Mouse (Mus musculus) hindbrain, embryonic 14.5 days (tissue): ENCODE measurements around the gene Atp10b. TPM values are rescaled to one million over a fixed set of nuclear protein-coding genes. Genes with fewer than 3 reads are reported as not detected.
"Not testable (repeated sequence)": the region's sequence is repeated elsewhere in the genome, so short reads cannot be mapped to it uniquely, and the experiment has no call there.

Experiments used
- ATAC-seq: fragments of 200-750 bp; cut with Nextera tagmentation; 2 replicates; pipeline ENCODE4 v1.8.0; 2017; ENCODE audit warnings: moderate number of reproducible peaks, mild to moderate bottlenecking, moderate TSS enrichment, moderate library complexity; ENCODE audit not compliant: low FRiP score
- DNase-seq: peaks from one replicate; pipeline ENCODE4 v3.0.0-alpha.2; 2015; ENCODE audit warnings: low spot score
- H3K27ac ChIP-seq: fragments of 300-500 bp; sonication (generic); 2 replicates; pipeline ENCODE4 v1.5.1; 2014; ENCODE audit warnings: mild to moderate bottlenecking, moderate library complexity
- H3K27me3 ChIP-seq: fragments of 300-500 bp; sonication (generic); 2 replicates; pipeline ENCODE4 v1.6.1; 2014; ENCODE audit warnings: mild to moderate bottlenecking, low read length, mixed read lengths; ENCODE audit not compliant: control insufficient read depth, insufficient read depth
- H3K36me3 ChIP-seq: fragments of 300-500 bp; sonication (generic); replicated peaks from 2 replicates; pipeline ENCODE4 v1.6.1; 2014; ENCODE audit not compliant: control insufficient read depth, insufficient read depth
- H3K4me1 ChIP-seq: fragments of 300-500 bp; sonication (generic); replicated peaks from 2 replicates; pipeline ENCODE4 v1.6.1; 2014; ENCODE audit warnings: antibody characterized with exemption, low read length, mixed read lengths; ENCODE audit not compliant: control insufficient read depth, insufficient read depth
- H3K4me2 ChIP-seq: fragments of 300-500 bp; sonication (generic); replicated peaks from 2 replicates; pipeline ENCODE4 v1.6.1; 2014; ENCODE audit warnings: mild to moderate bottlenecking, moderate library complexity
- H3K4me3 ChIP-seq: fragments of 300-500 bp; sonication (generic); replicated peaks from 2 replicates; pipeline ENCODE4 v1.5.1; 2014; ENCODE audit warnings: mild to moderate bottlenecking, low read length
- H3K9ac ChIP-seq: fragments of 300-500 bp; sonication (generic); 2 replicates; pipeline ENCODE4 v1.6.1; 2014
- H3K9me3 ChIP-seq: fragments of 300-500 bp; sonication (generic); 2 replicates; pipeline ENCODE4 v1.6.1; 2016; ENCODE audit warnings: low read length; ENCODE audit not compliant: control insufficient read depth
- WGBS: fragments of 180-500 bp; shearing (Covaris S2); extraction: QIAGEN DNeasy Blood & Tissue Kit; methylation state at CpG from one replicate; pipeline ENCODE4 v1.1.7; 2014; 5-methylcytosine and 5-hydroxymethylcytosine counted together
- polyA plus RNA-seq: library from polyadenylated mRNA; unstranded; fragments of >200 nt; fragmentation: Nextera tagmentation; extraction: Ambion mirVana; gene quantifications from 2 replicates; pipeline ENCODE4 v1.2.1, GENCODE M21; 2014

Atp10b gene
- 0.46 and 0.59 TPM in 2 replicates for polyA plus RNA-seq

DNA sequence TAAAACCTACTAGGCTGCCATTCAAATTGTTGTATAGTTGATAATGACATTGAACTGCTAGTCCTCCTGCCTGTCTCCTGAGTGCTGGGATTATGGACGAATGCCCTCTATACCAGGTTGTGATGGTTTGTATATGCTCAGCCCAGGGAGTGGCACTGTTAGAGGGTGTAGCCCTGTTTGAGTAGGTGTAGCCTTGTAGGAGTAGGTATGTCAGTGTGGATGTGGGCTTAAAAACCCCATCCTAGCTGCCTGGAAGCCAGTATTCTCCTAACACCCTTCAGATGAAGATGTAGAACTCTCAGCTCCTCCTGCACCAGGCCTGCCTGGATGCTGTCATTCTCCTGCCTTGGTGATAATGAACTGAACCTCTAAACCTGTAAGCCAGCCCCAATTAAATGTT is at the start of gene Atp10b:
Gene Atp10b, plus strand, starts transcription at position 301 of the 400 bp plus-strand sequence.
- Histone ChIP-seq H3K9me3 (no peaks in the 10 kb centered on the region), H3K4me3 (no peak within 1 kb of the TSS), H3K9ac (no peak within 1 kb of the TSS), H3K4me1 (no peaks in the 10 kb centered on the region), H3K36me3 (no peaks in the 10 kb centered on the region), H3K27me3 (no peaks in the 10 kb centered on the region), H3K4me2 (no peak within 1 kb of the TSS), H3K27ac (no peak within 1 kb of the TSS)
- WGBS = 68% methylated on average over 1 of the region's 1 CpGs
- ATAC-seq = no peak
- DNase-seq = no peak

GRCm38 (mm10) chr11:43101357-43101756 is 48.3 kb upstream of the Atp10b start:
- Histone ChIP-seq H3K9ac (no peak overlapping the region), H3K27ac (no peak overlapping the region), H3K36me3 (no peaks in the 10 kb centered on the region), H3K9me3 (no peaks in the 10 kb centered on the region), H3K4me3 (no peak overlapping the region), H3K4me1 (no peaks in the 10 kb centered on the region), H3K4me2 (no peak overlapping the region), H3K27me3 (no peaks in the 10 kb centered on the region)
- no peak for DNase-seq
- no peak for ATAC-seq
- WGBS = 76% methylated on average over 1 of the region's 1 CpGs

DNA sequence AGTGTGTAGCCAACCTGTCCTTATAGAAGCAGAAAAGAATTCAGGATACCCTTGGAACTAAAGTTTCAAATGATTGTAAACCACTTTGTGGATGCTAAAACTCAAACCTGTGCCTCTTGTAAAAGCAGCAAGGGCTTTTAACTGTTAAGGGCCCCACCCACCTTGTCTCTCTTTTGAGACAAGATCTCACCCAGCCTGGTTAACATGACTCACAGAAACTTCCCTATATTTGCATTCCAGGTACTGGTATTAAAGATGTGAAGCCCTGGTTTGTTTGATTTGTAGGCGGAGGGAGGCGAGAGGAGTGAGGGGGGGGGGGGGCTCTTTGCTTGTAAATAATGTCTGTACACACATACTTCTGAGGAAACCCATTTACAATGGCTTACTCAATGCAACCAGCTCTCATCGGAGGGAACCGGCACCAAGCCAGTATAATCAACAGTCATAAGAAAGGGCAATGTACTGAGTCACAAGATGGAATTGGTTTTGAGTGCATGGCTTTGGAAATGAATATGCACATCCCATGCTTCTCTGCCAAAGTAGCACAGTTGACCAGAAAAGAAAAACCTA is 23.7 kb upstream of the Atp10b start:
- ATAC-seq (no peak), DNase-seq (no peak)
- Histone ChIP-seq H3K4me2 (no peak overlapping the region), H3K27me3 (no peaks in the 10 kb centered on the region), H3K27ac (no peak overlapping the region), H3K4me3 (no peak overlapping the region), H3K9ac (no peak overlapping the region), H3K9me3 (0 out of 2 replicates have a peak, but pooled peaks cover 15% of the 10 kb centered on the region), H3K36me3 (no peaks in the 10 kb centered on the region), H3K4me1 (no peaks in the 10 kb centered on the region)
- WGBS = 93% methylated on average over 4 of the region's 4 CpGs

DNA sequence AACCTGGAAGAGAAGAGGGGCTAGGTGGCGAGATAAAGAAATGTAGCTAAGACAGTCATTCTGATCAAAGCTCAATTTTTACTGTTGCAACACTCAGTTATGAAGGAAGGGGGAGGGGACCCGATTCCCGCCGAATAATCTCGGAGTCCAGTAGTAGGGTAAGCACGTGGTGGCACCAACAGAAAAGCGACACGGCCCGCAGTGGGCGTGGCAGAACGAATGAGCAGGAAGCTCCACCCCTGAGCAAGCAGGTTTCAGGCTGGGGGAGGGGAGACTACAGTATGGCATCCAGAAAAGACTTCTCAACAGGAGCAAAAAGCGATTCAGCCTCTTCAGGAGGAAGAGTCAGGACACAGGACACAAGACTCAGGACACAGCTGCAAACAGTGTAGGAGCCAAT is 23.1 kb upstream of the Atp10b start:
- not testable (repeated sequence) for H3K4me2 ChIP-seq, H3K4me3 ChIP-seq, H3K36me3 ChIP-seq, DNase-seq, H3K27ac ChIP-seq, H3K9ac ChIP-seq, H3K27me3 ChIP-seq, H3K4me1 ChIP-seq, ATAC-seq
- 0 out of 2 replicates have a peak, but pooled peaks cover 15% of the 10 kb centered on the region for H3K9me3 ChIP-seq
- WGBS = 83% methylated on average over 11 of the region's 12 CpGs

GRCm38 (mm10) chr11:43141296-43141695 is 8.4 kb upstream of the Atp10b start:
- H3K4me3 ChIP-seq = no peak overlapping the region
- no peaks in the 10 kb centered on the region for H3K27me3 ChIP-seq
- 91% methylated on average over 1 of the region's 1 CpGs for WGBS
- no peaks in the 10 kb centered on the region for H3K4me1 ChIP-seq
- ATAC-seq (no peak), DNase-seq (no peak)
- no peaks in the 10 kb centered on the region for H3K9me3 ChIP-seq
- no peak overlapping the region for H3K4me2 ChIP-seq
- no peaks in the 10 kb centered on the region for H3K36me3 ChIP-seq
- H3K9ac ChIP-seq = no peak overlapping the region
- no peak overlapping the region for H3K27ac ChIP-seq

- Histone ChIP-seq H3K27ac (no peak overlapping the region), H3K4me1 (no peaks in the 10 kb centered on the region), H3K27me3 (no peaks in the 10 kb centered on the region), H3K9me3 (no peaks in the 10 kb centered on the region), H3K36me3 (no peaks in the 10 kb centered on the region), H3K4me3 (no peak overlapping the region), H3K9ac (no peak overlapping the region), H3K4me2 (no peak overlapping the region)
- DNase-seq = no peak
- WGBS = 86% methylated on average over 1 of the region's 1 CpGs
- ATAC-seq = no peak
Measured at GRCm38 (mm10) chr11:43142811-43143210, 6.9 kb upstream of the Atp10b start.

DNA sequence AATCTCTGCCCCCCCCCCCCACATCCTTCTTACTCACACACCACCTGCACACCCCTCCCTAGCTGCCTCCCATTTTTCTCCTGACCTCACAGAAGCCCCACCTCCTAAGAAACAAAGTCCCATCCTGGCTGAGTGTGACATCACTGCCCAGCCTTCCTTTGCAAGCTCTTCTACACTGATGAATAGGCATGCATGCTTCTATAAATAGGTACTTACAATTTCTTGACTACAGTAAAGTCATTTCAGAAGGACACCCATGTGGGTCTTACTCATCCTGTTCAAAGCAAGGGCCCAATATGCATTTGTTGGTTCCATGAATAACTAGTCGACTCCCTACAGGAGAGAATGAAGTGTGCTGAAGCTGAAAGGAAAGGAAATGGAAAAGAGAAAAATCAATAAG is 5.5 kb upstream of the Atp10b start:
- DNase-seq (no peak), ATAC-seq (no peak)
- Histone ChIP-seq H3K27me3 (no peaks in the 10 kb centered on the region), H3K9me3 (no peaks in the 10 kb centered on the region), H3K4me3 (no peak overlapping the region), H3K9ac (no peak overlapping the region), H3K4me2 (no peak overlapping the region), H3K36me3 (no peaks in the 10 kb centered on the region), H3K4me1 (no peaks in the 10 kb centered on the region), H3K27ac (no peak overlapping the region)
- WGBS = 91% methylated on average over 1 of the region's 1 CpGs

GRCm38 (mm10) chr11:43144882-43145281 is 4.8 kb upstream of the Atp10b start:
- not testable (repeated sequence) for H3K4me3 ChIP-seq, H3K4me2 ChIP-seq, H3K36me3 ChIP-seq, H3K9ac ChIP-seq, H3K27me3 ChIP-seq, H3K9me3 ChIP-seq, ATAC-seq, DNase-seq, H3K4me1 ChIP-seq, H3K27ac ChIP-seq
- WGBS = 61% methylated on average over 2 of the region's 2 CpGs

GRCm38 (mm10) chr11:43147380-43147779 is 2.3 kb upstream of the Atp10b start:
- Histone ChIP-seq H3K4me3 (no peak overlapping the region), H3K9ac (no peak overlapping the region), H3K27ac (no peak overlapping the region), H3K4me2 (no peak overlapping the region), H3K36me3 (no peaks in the 10 kb centered on the region), H3K9me3 (no peaks in the 10 kb centered on the region), H3K27me3 (no peaks in the 10 kb centered on the region), H3K4me1 (no peaks in the 10 kb centered on the region)
- DNase-seq (no peak), ATAC-seq (no peak; the same call in 1 of the 2 replicates)
- WGBS = 65% methylated on average over 2 of the region's 2 CpGs

- Histone ChIP-seq H3K4me3 (no peak overlapping the region), H3K27me3 (no peaks in the 10 kb centered on the region), H3K9ac (no peak overlapping the region), H3K36me3 (no peaks in the 10 kb centered on the region), H3K4me2 (no peak overlapping the region), H3K4me1 (no peaks in the 10 kb centered on the region), H3K9me3 (no peaks in the 10 kb centered on the region), H3K27ac (no peak overlapping the region)
- no peak for DNase-seq
- 89% methylated on average over 1 of the region's 1 CpGs for WGBS
- no peak for ATAC-seq
Measured at GRCm38 (mm10) chr11:43148341-43148740, 1.3 kb upstream of the Atp10b start.
